Mouse (Mus musculus) hindbrain, embryonic 13.5 days (tissue): Measurements from ENCODE around the gene Mroh9. TPM values are rescaled to one million over a fixed set of nuclear protein-coding genes. Genes with fewer than 3 reads are reported as not detected.

Source experiments
- ATAC-seq: fragments of 200-750 bp; cut with Nextera tagmentation; 2 replicates; pipeline ENCODE4 v1.8.0; 2017; ENCODE audit warnings: moderate TSS enrichment; ENCODE audit not compliant: low FRiP score
- H3K27ac ChIP-seq: fragments of 300-500 bp; sonication (generic); 2 replicates; pipeline ENCODE4 v1.5.1; 2015; ENCODE audit warnings: inconsistent platforms, mild to moderate bottlenecking, moderate library complexity
- H3K27me3 ChIP-seq: fragments of 300-500 bp; sonication (generic); 2 replicates; pipeline ENCODE4 v1.6.1; 2015; ENCODE audit warnings: mild to moderate bottlenecking, inconsistent platforms
- H3K36me3 ChIP-seq: fragments of 300-500 bp; sonication (generic); 2 replicates; pipeline ENCODE4 v1.6.1; 2015; ENCODE audit warnings: mild to moderate bottlenecking, inconsistent platforms
- H3K4me1 ChIP-seq: fragments of 300-500 bp; sonication (generic); replicated peaks from 2 replicates; pipeline ENCODE4 v1.6.1; 2015; ENCODE audit warnings: inconsistent platforms
- H3K4me2 ChIP-seq: fragments of 300-500 bp; sonication (generic); 2 replicates; pipeline ENCODE4 v1.6.1; 2015; ENCODE audit warnings: inconsistent platforms, mild to moderate bottlenecking, moderate library complexity
- H3K4me3 ChIP-seq: fragments of 300-500 bp; sonication (generic); 2 replicates; pipeline ENCODE4 v1.5.1; 2015; ENCODE audit warnings: mild to moderate bottlenecking, inconsistent platforms
- H3K9ac ChIP-seq: fragments of 300-500 bp; sonication (generic); 2 replicates; pipeline ENCODE4 v1.6.1; 2015; ENCODE audit warnings: mild to moderate bottlenecking, inconsistent platforms
- H3K9me3 ChIP-seq: fragments of 300-500 bp; sonication (generic); 2 replicates; pipeline ENCODE4 v1.6.1; 2016; ENCODE audit warnings: inconsistent platforms
- WGBS: fragments of 180-500 bp; shearing (Covaris S2); methylation state at CpG from one replicate; pipeline ENCODE4 v1.1.7; 2015; 5-methylcytosine and 5-hydroxymethylcytosine counted together
- polyA plus RNA-seq: library from polyadenylated mRNA; unstranded; fragments of >200 nt; fragmentation: Nextera tagmentation; extraction: Ambion mirVana; gene quantifications from 2 replicates; pipeline ENCODE4 v1.2.1, GENCODE M21; 2015

The Mroh9 gene
- polyA plus RNA-seq, 1 experiment from 2014 or later, result not detected

GRCm38 (mm10) chr1:163057363-163057762 lies 28.1 kb downstream of the Mroh9 start:
- ATAC-seq, result no peak
- no peak overlapping the region for H3K27ac ChIP-seq
- H3K27me3 ChIP-seq, result no peaks in the 10 kb centered on the region
- H3K9me3 ChIP-seq, result no peaks in the 10 kb centered on the region
- H3K4me2 ChIP-seq, result no peak overlapping the region
- H3K4me3 ChIP-seq, result no peak overlapping the region
- no peak overlapping the region for H3K9ac ChIP-seq
- H3K4me1 ChIP-seq, result no peaks in the 10 kb centered on the region
- H3K36me3 ChIP-seq, result no peaks in the 10 kb centered on the region
- WGBS, result 40% methylated on average over 2 of the region's 2 CpGs

GRCm38 (mm10) chr1:163055629-163056028 lies 29.8 kb downstream of the Mroh9 start:
- Histone ChIP-seq H3K4me3 (no peak overlapping the region), H3K9me3 (no peaks in the 10 kb centered on the region), H3K4me1 (no peaks in the 10 kb centered on the region), H3K9ac (no peak overlapping the region), H3K27ac (no peak overlapping the region), H3K4me2 (no peak overlapping the region), H3K27me3 (no peaks in the 10 kb centered on the region), H3K36me3 (no peaks in the 10 kb centered on the region)
- ATAC-seq, result no peak

GRCm38 (mm10) chr1:163023075-163023474 lies 62.4 kb downstream of the Mroh9 start:
- H3K4me1 ChIP-seq, result no peaks in the 10 kb centered on the region

GRCm38 (mm10) chr1:163009220-163009619 lies 76.2 kb downstream of the Mroh9 start:
- 75% methylated on average over 3 of the region's 3 CpGs for WGBS
- H3K36me3 ChIP-seq, result no peaks in the 10 kb centered on the region
- no peaks in the 10 kb centered on the region for H3K27me3 ChIP-seq
- H3K9me3 ChIP-seq, result no peaks in the 10 kb centered on the region
- H3K4me3 ChIP-seq, result no peak overlapping the region
- no peaks in the 10 kb centered on the region for H3K4me1 ChIP-seq
- H3K27ac ChIP-seq, result no peak overlapping the region
- no peak for ATAC-seq
- no peak overlapping the region for H3K4me2 ChIP-seq
- H3K9ac ChIP-seq, result no peak overlapping the region

More at GRCm38 (mm10) chr1:163023075-163023474, 62.4 kb downstream of the Mroh9 start:
- Histone ChIP-seq H3K36me3 (no peaks in the 10 kb centered on the region), H3K4me2 (no peak overlapping the region), H3K9me3 (no peaks in the 10 kb centered on the region), H3K27ac (no peak overlapping the region), H3K4me3 (no peak overlapping the region), H3K9ac (no peak overlapping the region), H3K27me3 (no peaks in the 10 kb centered on the region)
- ATAC-seq, result no peak

GRCm38 (mm10) chr1:163003496-163003895 lies 82.0 kb downstream of the Mroh9 start:
- Histone ChIP-seq H3K4me1 (no peaks in the 10 kb centered on the region), H3K9ac (no peak overlapping the region), H3K9me3 (no peaks in the 10 kb centered on the region), H3K27me3 (no peaks in the 10 kb centered on the region), H3K36me3 (no peaks in the 10 kb centered on the region), H3K4me3 (no peak overlapping the region), H3K4me2 (no peak overlapping the region), H3K27ac (no peak overlapping the region)
- ATAC-seq, result no peak
- 93% methylated on average over 2 of the region's 2 CpGs for WGBS

GRCm38 (mm10) chr1:163001271-163001829 lies 84.1 kb downstream of the Mroh9 start:
- Histone ChIP-seq H3K4me1 (no peaks in the 10 kb centered on the region), H3K27ac (no peak overlapping the region), H3K36me3 (no peaks in the 10 kb centered on the region), H3K27me3 (no peaks in the 10 kb centered on the region), H3K9ac (no peak overlapping the region), H3K4me2 (no peak overlapping the region), H3K9me3 (no peaks in the 10 kb centered on the region), H3K4me3 (no peak overlapping the region)
- ATAC-seq, result no peak
- 85% methylated on average over 4 of the region's 4 CpGs for WGBS

GRCm38 (mm10) chr1:162987546-162987945 lies 97.9 kb downstream of the Mroh9 start:
- Histone ChIP-seq H3K9ac (no peak overlapping the region), H3K4me3 (no peak overlapping the region), H3K27me3 (no peaks in the 10 kb centered on the region), H3K4me1 (no peaks in the 10 kb centered on the region), H3K36me3 (no peaks in the 10 kb centered on the region), H3K4me2 (no peak overlapping the region), H3K27ac (no peak overlapping the region), H3K9me3 (no peaks in the 10 kb centered on the region)
- 90% methylated on average over 3 of the region's 3 CpGs for WGBS
- ATAC-seq, result no peak

GRCm38 (mm10) chr1:162986777-162987176 lies 98.7 kb downstream of the Mroh9 start:
- H3K4me1 ChIP-seq, result no peaks in the 10 kb centered on the region
- no peaks in the 10 kb centered on the region for H3K9me3 ChIP-seq
- no peaks in the 10 kb centered on the region for H3K36me3 ChIP-seq
- ATAC-seq, result no peak
- no peak overlapping the region for H3K9ac ChIP-seq
- no peak overlapping the region for H3K4me2 ChIP-seq
- no peak overlapping the region for H3K4me3 ChIP-seq
- no peaks in the 10 kb centered on the region for H3K27me3 ChIP-seq
- WGBS, result 89% methylated on average over 1 of the region's 1 CpGs
- no peak overlapping the region for H3K27ac ChIP-seq

- Histone ChIP-seq H3K27ac (no peak overlapping the region), H3K27me3 (no peaks in the 10 kb centered on the region), H3K9me3 (no peaks in the 10 kb centered on the region), H3K4me2 (no peak overlapping the region), H3K4me3 (no peak overlapping the region), H3K4me1 (no peaks in the 10 kb centered on the region), H3K36me3 (no peaks in the 10 kb centered on the region), H3K9ac (no peak overlapping the region)
- WGBS, result 88% methylated on average over 2 of the region's 2 CpGs
- ATAC-seq, result no peak
Measured at GRCm38 (mm10) chr1:162986121-162986748, 99.2 kb downstream of the Mroh9 start.

GRCm38 (mm10) chr1:162984428-162984827 lies 101.0 kb downstream of the Mroh9 start, which contains the start of gene Fmo3:
Fmo3 (minus strand) TSS chr1:162984528.
- Histone ChIP-seq H3K36me3 (no peaks in the 10 kb centered on the region), H3K9ac (no peak within 1 kb of the TSS), H3K27ac (no peak within 1 kb of the TSS), H3K27me3 (no peaks in the 10 kb centered on the region), H3K4me3 (no peak within 1 kb of the TSS), H3K4me1 (no peaks in the 10 kb centered on the region), H3K9me3 (no peaks in the 10 kb centered on the region), H3K4me2 (no peak within 1 kb of the TSS)
- 85% methylated on average over 1 of the region's 1 CpGs for WGBS
- no peak for ATAC-seq

Other genes with a start within 250 kb of the Mroh9 start
- 22.3 and 24.8 TPM in 2 replicates for gene Fmo1, start 219.1 kb downstream of the Mroh9 start, polyA plus RNA-seq
- 0.40 and 0.42 TPM in 2 replicates for gene Fmo2, start 186.9 kb downstream of the Mroh9 start, polyA plus RNA-seq
- gene Fmo6, start 148.2 kb downstream of the Mroh9 start, polyA plus RNA-seq, result not detected in 2 replicates
- not detected in 2 replicates for gene Fmo3, start 101.1 kb downstream of the Mroh9 start, polyA plus RNA-seq
- gene Prrx1, start 228.0 kb upstream of the Mroh9 start, polyA plus RNA-seq, result 6.4 and 10.6 TPM in 2 replicates